Mouse (Mus musculus) megakaryocyte, embryonic 14.5 days (primary cell): ENCODE measurements at regions not wholly inside any gene's neighbourhood (a gene's known extent, or its start where the extent isn't known, plus 50 kb on each side); places are given as distances from the start of the nearest gene placed in this dataset.

Experiments
- FLI1 ChIP-seq: IDR thresholded peaks from 2 replicates; pipeline ENCODE4 v1.6.1; 2012; ENCODE audit warnings: low read length, inconsistent platforms, mixed read lengths
- GATA1 ChIP-seq: IDR thresholded peaks from 3 replicates; pipeline ENCODE4 v1.6.1; 2012; ENCODE audit warnings: mixed read lengths, low read length, inconsistent platforms, borderline replicate concordance

DNA sequence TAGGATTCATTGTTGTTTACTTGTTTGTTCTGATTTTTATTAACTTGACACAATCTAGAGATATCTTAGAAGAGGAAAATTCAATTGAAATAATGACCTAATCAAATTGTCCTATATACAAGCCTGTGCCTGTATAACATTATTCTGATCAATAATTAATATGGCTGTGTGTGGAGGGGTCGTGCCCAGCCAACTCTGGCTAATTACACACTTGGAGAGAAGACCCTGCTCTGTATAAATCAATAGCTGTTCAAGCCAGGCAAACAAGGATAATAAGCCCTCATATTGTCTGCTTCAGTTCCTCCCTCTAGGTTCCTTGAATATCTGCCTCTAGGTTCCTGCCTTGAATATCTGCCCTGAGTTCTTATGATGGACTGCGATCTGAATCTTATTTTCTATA is 355.5 kb downstream of the Cdh9 start:
- no peak for TF ChIP-seq GATA1
- TF ChIP-seq FLI1: no peak
